Mouse (Mus musculus) T-cell, adult 2 months (primary cell): ENCODE measurements around the gene Tjp2.
"Not testable (repeated sequence)": the region's sequence is repeated elsewhere in the genome, so short reads cannot be mapped to it uniquely, and the experiment has no call there.

ENCODE experiments used
- DNase-seq: peaks from one replicate; pipeline ENCODE4 v3.0.0; 2022; ENCODE audit warnings: low spot score

Tjp2 gene

GRCm38 (mm10) chr19:24221455-24221854 is 3.4 kb downstream of the Tjp2 start:
- DNase-seq: no peak

- DNase-seq: no peak
These were observed 3.9 kb downstream of the Tjp2 start for GRCm38 (mm10) chr19:24220795-24221445.

GRCm38 (mm10) chr19:24219011-24219410 is 5.8 kb downstream of the Tjp2 start:
- no peak for DNase-seq

GRCm38 (mm10) chr19:24218291-24218690 is 6.5 kb downstream of the Tjp2 start:
- no peak for DNase-seq

- DNase-seq: no peak
These were observed 7.0 kb downstream of the Tjp2 start for GRCm38 (mm10) chr19:24217851-24218250.

- DNase-seq: no peak
These were observed 8.1 kb downstream of the Tjp2 start for GRCm38 (mm10) chr19:24216771-24217170.

GRCm38 (mm10) chr19:24214939-24215338 is 9.9 kb downstream of the Tjp2 start:
- DNase-seq: no peak

- DNase-seq: no peak
These were observed 11.5 kb downstream of the Tjp2 start for GRCm38 (mm10) chr19:24213299-24213698.

- DNase-seq: no peak
These were observed 12.1 kb downstream of the Tjp2 start for GRCm38 (mm10) chr19:24212552-24213249.

- no peak for DNase-seq
These were observed 13.7 kb downstream of the Tjp2 start for GRCm38 (mm10) chr19:24211168-24211567.

GRCm38 (mm10) chr19:24209516-24209915 is 15.3 kb downstream of the Tjp2 start:
- DNase-seq: no peak

- no peak for DNase-seq
These were observed 16.9 kb downstream of the Tjp2 start for GRCm38 (mm10) chr19:24207967-24208366.

GRCm38 (mm10) chr19:24205001-24205400 is 19.8 kb downstream of the Tjp2 start:
- DNase-seq: no peak

- DNase-seq: no peak
These were observed 23.0 kb downstream of the Tjp2 start for GRCm38 (mm10) chr19:24201848-24202247.

- no peak for DNase-seq
These were observed 24.3 kb downstream of the Tjp2 start for GRCm38 (mm10) chr19:24200566-24200965.

- DNase-seq: no peak
These were observed 26.0 kb downstream of the Tjp2 start for GRCm38 (mm10) chr19:24198676-24199303.

- no peak for DNase-seq
These were observed 27.5 kb downstream of the Tjp2 start for GRCm38 (mm10) chr19:24197338-24197737.

- DNase-seq: no peak
These were observed 29.6 kb downstream of the Tjp2 start for GRCm38 (mm10) chr19:24195224-24195623.

- no peak for DNase-seq
These were observed 30.6 kb downstream of the Tjp2 start for GRCm38 (mm10) chr19:24194216-24194615.

- DNase-seq: no peak
These were observed 31.9 kb downstream of the Tjp2 start for GRCm38 (mm10) chr19:24192946-24193345.

- DNase-seq: no peak
These were observed 37.0 kb downstream of the Tjp2 start for GRCm38 (mm10) chr19:24187791-24188190.

GRCm38 (mm10) chr19:24187358-24187757 is 37.5 kb downstream of the Tjp2 start:
- DNase-seq: not testable (repeated sequence)

- no peak for DNase-seq
These were observed 41.1 kb downstream of the Tjp2 start for GRCm38 (mm10) chr19:24183680-24184235.
